Mouse (Mus musculus) lung, embryonic 16.5 days (tissue): Measurements from ENCODE around the gene Hoxd4. TPM values are rescaled to one million over a fixed set of nuclear protein-coding genes. Genes with fewer than 3 reads are reported as not detected.

Source experiments
- ATAC-seq: fragments of 200-750 bp; cut with Nextera tagmentation; 2 replicates; pipeline ENCODE4 v1.8.0; 2017; ENCODE audit warnings: low read depth, mild to moderate bottlenecking, moderate library complexity
- H3K27ac ChIP-seq: fragments of 300-500 bp; sonication (generic); 2 replicates; pipeline ENCODE4 v1.5.1; 2014; ENCODE audit warnings: mild to moderate bottlenecking, control low read depth, low read length
- H3K27me3 ChIP-seq: fragments of 300-500 bp; sonication (generic); 2 replicates; pipeline ENCODE4 v1.6.1; 2014; ENCODE audit warnings: low read depth, low read length, mixed read lengths; ENCODE audit not compliant: control insufficient read depth, insufficient read depth
- H3K36me3 ChIP-seq: fragments of 300-500 bp; sonication (generic); 2 replicates; pipeline ENCODE4 v1.6.1; 2014; ENCODE audit warnings: low read length; ENCODE audit not compliant: control insufficient read depth, insufficient read depth
- H3K4me1 ChIP-seq: fragments of 300-500 bp; sonication (generic); replicated peaks from 2 replicates; pipeline ENCODE4 v1.6.1; 2014; ENCODE audit warnings: low read length, mixed read lengths; ENCODE audit not compliant: control insufficient read depth, insufficient read depth
- H3K4me2 ChIP-seq: fragments of 300-500 bp; sonication (generic); 2 replicates; pipeline ENCODE4 v1.6.1; 2014; ENCODE audit warnings: low read depth, low read length, control low read depth
- H3K4me3 ChIP-seq: fragments of 300-500 bp; sonication (generic); 2 replicates; pipeline ENCODE4 v1.5.1; 2014; ENCODE audit warnings: mild to moderate bottlenecking, low read length, control low read depth
- H3K9ac ChIP-seq: fragments of 300-500 bp; sonication (generic); 2 replicates; pipeline ENCODE4 v1.6.1; 2014; ENCODE audit warnings: low read length, control low read depth
- H3K9me3 ChIP-seq: fragments of 300-500 bp; sonication (generic); 2 replicates; pipeline ENCODE4 v1.6.1; 2016; ENCODE audit warnings: low read length; ENCODE audit not compliant: control insufficient read depth
- WGBS: fragments of 180-500 bp; shearing (Covaris S2); extraction: QIAGEN DNeasy Blood & Tissue Kit; methylation state at CpG from one replicate; pipeline ENCODE4 v1.1.7; 2014; 5-methylcytosine and 5-hydroxymethylcytosine counted together
- polyA plus RNA-seq: library from polyadenylated mRNA; unstranded; fragments of >200 nt; fragmentation: Nextera tagmentation; extraction: Ambion mirVana; gene quantifications from 2 replicates; pipeline ENCODE4 v1.2.1, GENCODE M21; 2015

Gene Hoxd4
- polyA plus RNA-seq, 1 experiment from 2014 or later: not detected

DNA sequence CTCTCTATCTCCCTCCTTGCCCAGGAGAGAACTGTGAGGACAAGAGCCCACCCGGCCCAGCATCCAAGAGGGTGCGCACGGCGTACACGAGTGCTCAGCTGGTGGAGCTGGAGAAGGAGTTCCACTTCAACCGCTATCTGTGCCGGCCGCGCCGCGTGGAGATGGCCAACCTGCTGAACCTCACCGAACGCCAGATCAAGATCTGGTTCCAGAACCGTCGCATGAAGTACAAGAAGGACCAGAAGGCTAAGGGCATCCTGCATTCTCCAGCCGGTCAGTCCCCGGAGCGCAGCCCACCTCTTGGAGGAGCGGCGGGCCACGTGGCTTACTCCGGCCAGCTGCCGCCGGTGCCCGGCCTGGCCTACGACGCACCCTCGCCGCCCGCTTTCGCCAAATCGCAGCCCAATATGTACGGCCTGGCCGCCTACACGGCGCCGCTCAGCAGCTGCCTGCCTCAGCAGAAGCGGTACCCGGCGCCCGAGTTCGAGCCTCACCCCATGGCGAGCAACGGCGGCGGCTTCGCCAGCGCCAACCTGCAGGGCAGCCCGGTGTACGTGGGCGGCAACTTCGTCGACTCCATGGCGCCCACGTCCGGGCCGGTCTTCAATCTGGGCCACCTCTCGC is 34.7 kb downstream of the Hoxd4 start:
- no peaks in the 10 kb centered on the region for H3K9me3 ChIP-seq
- ATAC-seq: peak; percentile 34; the same call in 1 of the 2 replicates
- H3K4me3 ChIP-seq: no peak overlapping the region
- H3K36me3 ChIP-seq: no peaks in the 10 kb centered on the region
- 2% methylated on average over 58 of the region's 58 CpGs for WGBS
- H3K27me3 ChIP-seq: peaks cover 95% of the 10 kb centered on the region
- no peak overlapping the region for H3K27ac ChIP-seq
- no peak overlapping the region for H3K4me2 ChIP-seq
- no peak overlapping the region for H3K9ac ChIP-seq
- peaks cover 7% of the 10 kb centered on the region; the same call in 1 of the 2 replicates for H3K4me1 ChIP-seq

DNA sequence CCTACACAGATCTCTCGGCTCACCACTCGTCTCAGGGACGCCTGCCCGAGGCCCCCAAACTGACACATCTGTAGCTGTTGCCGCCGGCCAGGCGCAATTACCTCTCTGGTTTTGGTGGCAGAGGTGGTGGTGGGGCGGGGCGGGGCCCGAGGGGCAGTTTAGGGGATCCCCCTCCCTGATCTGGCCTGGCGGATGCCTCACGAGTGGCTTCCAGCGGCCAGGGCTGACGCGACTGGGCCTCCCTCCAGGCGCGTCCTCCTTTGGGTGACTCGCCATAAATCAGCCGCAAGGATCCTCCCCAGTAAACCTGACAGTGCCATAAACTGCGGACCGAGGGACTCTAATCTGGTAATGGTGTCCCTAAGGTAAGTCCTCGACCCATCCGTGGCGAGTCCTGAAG is 35.3 kb downstream of the Hoxd4 start:
- no peak overlapping the region for H3K4me2 ChIP-seq
- H3K27me3 ChIP-seq: peaks cover 95% of the 10 kb centered on the region
- H3K9ac ChIP-seq: no peak overlapping the region
- WGBS: 3% methylated on average over 24 of the region's 24 CpGs
- H3K9me3 ChIP-seq: no peaks in the 10 kb centered on the region
- peaks cover 7% of the 10 kb centered on the region; the same call in 1 of the 2 replicates for H3K4me1 ChIP-seq
- no peak overlapping the region for H3K4me3 ChIP-seq
- H3K36me3 ChIP-seq: no peaks in the 10 kb centered on the region
- no peak for ATAC-seq
- H3K27ac ChIP-seq: no peak overlapping the region

DNA sequence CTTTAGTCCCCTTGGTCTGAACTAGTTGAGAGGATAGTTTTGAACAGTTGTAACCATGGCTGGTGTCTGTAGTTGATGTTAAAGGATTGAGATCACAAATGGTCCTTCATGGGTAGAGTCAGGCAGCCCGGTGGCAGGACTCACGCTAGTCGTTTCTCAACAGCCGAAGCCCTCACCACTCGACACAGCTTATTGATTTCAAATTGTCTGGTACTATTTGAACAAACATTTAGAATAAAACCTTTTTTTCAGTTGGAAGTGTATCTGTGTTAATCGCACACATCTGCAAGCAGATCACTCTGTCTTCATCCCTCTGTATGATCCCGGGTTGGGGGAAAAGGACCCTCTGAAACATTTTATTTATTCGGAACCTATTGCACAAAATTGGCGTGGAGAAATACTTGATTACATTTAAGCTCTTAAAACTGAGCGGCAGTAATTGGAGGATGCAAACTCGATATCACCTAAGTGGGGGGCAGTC is 36.0 kb downstream of the Hoxd4 start:
- H3K4me1 ChIP-seq: peaks cover 10% of the 10 kb centered on the region; the same call in 1 of the 2 replicates
- H3K4me3 ChIP-seq: no peak overlapping the region
- no peaks in the 10 kb centered on the region for H3K36me3 ChIP-seq
- 14% methylated on average over 11 of the region's 11 CpGs for WGBS
- ATAC-seq: no peak
- H3K4me2 ChIP-seq: no peak overlapping the region
- H3K27ac ChIP-seq: no peak overlapping the region
- no peaks in the 10 kb centered on the region for H3K9me3 ChIP-seq
- H3K27me3 ChIP-seq: peaks cover 97% of the 10 kb centered on the region
- no peak overlapping the region for H3K9ac ChIP-seq

DNA sequence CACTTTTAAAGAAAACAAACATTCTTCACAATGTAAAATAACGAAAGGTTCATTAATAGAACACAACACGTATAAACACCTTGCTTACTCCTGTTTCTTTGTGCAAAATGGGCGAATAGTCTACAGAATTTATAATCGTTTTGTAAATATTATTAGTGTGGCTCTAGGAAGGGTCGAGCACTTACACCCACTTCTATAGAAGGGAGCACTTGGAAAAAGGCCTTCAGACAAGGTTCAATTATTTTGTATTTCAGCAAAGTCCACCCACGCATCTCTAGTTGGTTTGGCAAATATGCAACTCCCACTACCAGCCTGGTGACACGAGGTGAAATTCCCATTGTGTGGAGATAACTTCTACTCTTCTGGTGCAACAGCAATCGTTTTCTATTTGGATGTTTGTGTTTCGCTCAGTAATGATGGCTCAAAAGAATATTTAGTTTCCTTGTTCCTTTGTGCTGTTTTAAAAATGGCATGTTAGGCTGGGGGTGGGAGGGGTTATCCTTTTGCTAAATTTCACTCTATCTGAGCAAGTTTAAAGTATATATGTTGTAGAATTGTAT is 36.8 kb downstream of the Hoxd4 start:
- Histone ChIP-seq H3K4me3 (no peak overlapping the region), H3K36me3 (no peaks in the 10 kb centered on the region), H3K27ac (no peak overlapping the region), H3K9ac (no peak overlapping the region), H3K27me3 (peaks cover 99% of the 10 kb centered on the region), H3K9me3 (no peaks in the 10 kb centered on the region), H3K4me2 (no peak overlapping the region), H3K4me1 (peaks cover 10% of the 10 kb centered on the region; the same call in 1 of the 2 replicates)
- 10% methylated on average over 9 of the region's 9 CpGs for WGBS
- no peak for ATAC-seq

DNA sequence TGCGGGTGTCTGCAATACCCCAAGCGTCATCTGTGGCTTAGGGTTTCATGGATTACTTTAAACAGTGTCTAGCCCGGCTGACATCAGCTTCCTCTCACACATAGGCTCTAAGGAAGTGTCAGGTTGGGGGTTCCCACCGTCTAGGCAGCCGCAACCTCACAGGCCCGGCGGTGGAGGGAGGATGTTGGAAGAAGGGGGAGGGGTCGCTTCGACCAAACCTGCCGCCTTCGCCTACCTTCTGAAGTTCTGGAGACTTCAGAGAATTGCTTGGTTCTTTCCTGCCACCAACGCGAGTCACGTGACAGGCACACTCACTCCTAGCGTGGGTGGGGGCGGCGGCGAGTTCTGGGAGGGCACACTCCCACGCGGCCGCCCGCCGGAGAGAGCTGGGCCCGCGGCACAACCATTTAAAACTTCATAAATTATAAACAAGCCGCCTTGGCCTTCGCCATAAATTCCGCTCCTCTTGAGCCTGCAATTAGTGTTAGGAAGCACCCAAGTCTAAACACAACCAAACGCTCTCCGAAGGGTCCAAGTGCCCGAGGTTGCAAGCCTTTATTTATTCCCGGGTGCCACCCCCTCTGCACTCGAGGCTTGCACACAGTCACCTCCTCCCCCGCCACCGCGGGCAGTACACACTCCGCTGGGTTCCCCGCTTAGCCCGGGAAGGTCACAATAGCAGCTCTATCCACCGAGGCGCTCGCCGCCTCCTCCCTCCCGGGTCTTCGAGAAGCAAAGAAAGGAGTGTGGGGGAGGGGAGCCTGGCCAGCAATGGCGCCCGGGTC is 37.8 kb downstream of the Hoxd4 start:
- under 1% methylated on average over 47 of the region's 47 CpGs for WGBS
- peaks cover 10% of the 10 kb centered on the region; the same call in 1 of the 2 replicates for H3K4me1 ChIP-seq
- peak overlapping the region; percentile 42 for H3K4me2 ChIP-seq
- H3K27me3 ChIP-seq: peaks cover 99% of the 10 kb centered on the region
- 0 out of 2 replicates have a peak overlapping the region, but pooled peaks have one; percentile 12 for H3K4me3 ChIP-seq
- H3K27ac ChIP-seq: no peak overlapping the region
- no peaks in the 10 kb centered on the region for H3K36me3 ChIP-seq
- no peak for ATAC-seq
- no peaks in the 10 kb centered on the region for H3K9me3 ChIP-seq
- no peak overlapping the region for H3K9ac ChIP-seq

DNA sequence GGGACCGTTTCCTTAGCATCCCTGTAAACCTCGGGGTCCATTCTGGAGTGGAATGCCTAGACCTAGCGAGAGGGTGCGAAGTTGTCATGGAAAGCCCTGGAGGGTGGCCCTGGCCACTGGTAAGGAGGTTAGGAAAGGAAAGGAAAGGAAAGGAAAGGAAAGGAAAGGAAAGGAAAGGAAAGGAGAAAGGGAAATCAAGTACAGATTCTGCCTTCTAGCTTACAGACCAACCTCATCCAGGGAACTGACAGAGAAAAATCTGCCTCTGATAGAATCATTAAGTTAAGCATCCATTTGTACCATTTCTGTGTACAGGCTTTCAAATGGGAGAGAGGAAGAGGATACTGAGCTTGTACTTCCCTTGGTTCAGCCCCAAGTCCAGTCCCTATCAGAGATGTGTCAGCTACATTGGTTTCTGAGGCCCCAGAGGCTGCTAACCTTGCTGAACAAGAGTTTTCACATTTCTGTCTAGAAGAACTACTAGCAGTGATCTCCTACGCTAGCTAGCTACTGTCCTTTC is 39.1 kb downstream of the Hoxd4 start:
- no peak overlapping the region for H3K9ac ChIP-seq
- WGBS: 33% methylated on average over 5 of the region's 5 CpGs
- no peak overlapping the region for H3K27ac ChIP-seq
- H3K36me3 ChIP-seq: no peaks in the 10 kb centered on the region
- H3K4me3 ChIP-seq: no peak overlapping the region
- H3K4me2 ChIP-seq: no peak overlapping the region
- peaks cover 10% of the 10 kb centered on the region; the same call in 1 of the 2 replicates for H3K4me1 ChIP-seq
- no peak for ATAC-seq
- H3K27me3 ChIP-seq: peaks cover 96% of the 10 kb centered on the region
- H3K9me3 ChIP-seq: no peaks in the 10 kb centered on the region

DNA sequence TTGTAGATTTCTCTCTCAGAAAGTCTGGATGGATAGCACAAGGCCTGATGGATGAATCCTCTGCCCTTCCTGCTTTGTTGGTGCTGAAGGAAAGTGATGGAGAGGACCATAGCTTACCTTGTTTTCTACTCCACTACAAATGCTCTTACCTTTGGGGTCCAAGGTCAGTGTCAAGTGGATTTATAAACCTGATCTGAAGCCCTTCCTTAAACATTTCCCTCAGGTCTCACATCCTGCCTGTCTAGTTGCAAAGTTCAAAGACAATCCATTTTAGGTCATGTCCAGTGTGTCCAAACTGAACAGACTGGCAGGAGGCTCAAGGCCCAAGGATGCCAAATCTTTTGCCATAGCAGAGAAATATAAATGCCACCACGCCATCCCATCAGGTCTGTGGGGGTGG is 40.1 kb downstream of the Hoxd4 start:
- ATAC-seq: no peak
- WGBS: 57% methylated on average over 1 of the region's 1 CpGs
- no peak overlapping the region for H3K4me3 ChIP-seq
- H3K27me3 ChIP-seq: peaks cover 92% of the 10 kb centered on the region
- H3K9ac ChIP-seq: no peak overlapping the region
- H3K4me2 ChIP-seq: no peak overlapping the region
- H3K4me1 ChIP-seq: peaks cover 5% of the 10 kb centered on the region; the same call in 1 of the 2 replicates
- H3K27ac ChIP-seq: no peak overlapping the region
- no peaks in the 10 kb centered on the region for H3K36me3 ChIP-seq
- H3K9me3 ChIP-seq: no peaks in the 10 kb centered on the region

DNA sequence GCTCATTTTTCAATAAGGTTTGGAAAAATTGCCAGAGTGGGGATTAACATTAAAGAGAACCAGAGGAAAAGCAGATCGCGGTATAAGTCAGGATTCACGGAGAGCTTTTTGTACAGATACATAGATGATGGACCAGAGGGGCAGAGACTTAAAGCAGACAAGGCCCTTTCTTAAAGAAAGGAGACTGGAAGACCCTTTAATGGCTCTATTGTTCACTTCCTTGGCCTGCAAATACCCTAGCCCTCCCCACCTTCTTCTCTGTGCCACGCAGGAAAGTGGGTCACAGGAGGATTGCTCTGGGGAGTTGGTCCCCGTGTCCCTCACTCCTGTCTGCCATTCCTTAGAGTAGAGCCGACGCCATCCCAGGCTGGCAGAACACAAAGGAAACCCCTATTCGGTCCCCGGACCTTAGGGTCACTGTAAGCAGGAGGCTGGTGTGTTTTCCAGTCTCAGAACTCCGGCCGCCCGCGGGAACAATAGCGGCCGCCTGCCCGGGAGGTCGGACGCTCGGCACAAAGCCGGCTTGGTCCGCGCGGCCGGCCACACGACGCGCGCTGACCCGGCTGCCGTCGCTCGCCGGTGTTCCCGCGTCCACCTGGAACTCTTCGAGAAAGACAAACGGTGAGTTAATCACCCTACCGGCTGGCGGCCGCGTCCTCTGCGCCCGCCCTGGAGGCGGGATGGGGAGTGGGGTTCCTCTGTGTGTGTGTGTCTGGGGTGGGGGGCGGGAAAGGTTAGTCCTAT is 40.9 kb downstream of the Hoxd4 start:
- H3K4me3 ChIP-seq: peak overlapping the region; percentile 29
- no peaks in the 10 kb centered on the region for H3K9me3 ChIP-seq
- 3% methylated on average over 45 of the region's 45 CpGs for WGBS
- no peak for ATAC-seq
- H3K27me3 ChIP-seq: peaks cover 85% of the 10 kb centered on the region
- no peak overlapping the region for H3K27ac ChIP-seq
- no peaks in the 10 kb centered on the region for H3K36me3 ChIP-seq
- peak overlapping the region; percentile 53 for H3K4me2 ChIP-seq
- H3K4me1 ChIP-seq: 0 out of 2 replicates have a peak, but pooled peaks cover 5% of the 10 kb centered on the region
- no peak overlapping the region for H3K9ac ChIP-seq
